Mouse (Mus musculus) kidney, postnatal 0 days (tissue): ENCODE measurements at regions not wholly inside any gene's neighbourhood (a gene's known extent, or its start where the extent isn't known, plus 50 kb on each side); places are given as distances from the start of the nearest gene placed in this dataset.

Experiments used
- ATAC-seq: fragments of 200-750 bp; cut with Nextera tagmentation; replicated peaks from 2 replicates; pipeline ENCODE4 v1.8.0; 2017; ENCODE audit warnings: low read depth, moderate number of reproducible peaks, moderate TSS enrichment, moderate library complexity; ENCODE audit not compliant: low FRiP score
- DNase-seq: peaks from one replicate; pipeline ENCODE4 v3.0.0-alpha.2; 2016; ENCODE audit warnings: low spot score
- H3K27ac ChIP-seq: fragments of 300-500 bp; sonication (generic); 2 replicates; pipeline ENCODE4 v1.5.1; 2014; ENCODE audit warnings: mild to moderate bottlenecking
- H3K27me3 ChIP-seq: fragments of 300-500 bp; sonication (generic); 2 replicates; pipeline ENCODE4 v1.6.1; 2014; ENCODE audit warnings: low read length, mixed read lengths; ENCODE audit not compliant: insufficient read depth
- H3K36me3 ChIP-seq: fragments of 300-500 bp; sonication (generic); 2 replicates; pipeline ENCODE4 v1.6.1; 2014; ENCODE audit warnings: low read length, mixed read lengths; ENCODE audit not compliant: insufficient read depth
- H3K4me1 ChIP-seq: fragments of 300-500 bp; sonication (generic); replicated peaks from 2 replicates; pipeline ENCODE4 v1.6.1; 2014; ENCODE audit warnings: antibody characterized with exemption, low read length, mixed read lengths; ENCODE audit not compliant: insufficient read depth
- H3K4me2 ChIP-seq: fragments of 300-500 bp; sonication (generic); 2 replicates; pipeline ENCODE4 v1.6.1; 2014; ENCODE audit warnings: mild to moderate bottlenecking, low read length, moderate library complexity, mixed read lengths
- H3K4me3 ChIP-seq: fragments of 300-500 bp; sonication (generic); replicated peaks from 2 replicates; pipeline ENCODE4 v1.5.1; 2014; ENCODE audit warnings: low read depth, low read length
- H3K9ac ChIP-seq: fragments of 300-500 bp; sonication (generic); 2 replicates; pipeline ENCODE4 v1.6.1; 2014; ENCODE audit warnings: low read depth, low read length
- H3K9me3 ChIP-seq: fragments of 300-500 bp; sonication (generic); replicated peaks from 2 replicates; pipeline ENCODE4 v1.6.1; 2016; ENCODE audit warnings: low read length, inconsistent platforms, mixed read lengths
- CTCF ChIP-seq: IDR thresholded peaks from 2 replicates; pipeline ENCODE4 v1.5.1; 2016; ENCODE audit warnings: antibody characterized with exemption, low read depth, mild to moderate bottlenecking, moderate library complexity
- WGBS: fragments of 180-500 bp; shearing (Covaris S2); extraction: QIAGEN DNeasy Blood & Tissue Kit; methylation state at CpG from one replicate; pipeline ENCODE4 v1.1.7; 2014; 5-methylcytosine and 5-hydroxymethylcytosine counted together

- no peak overlapping the region for H3K4me3 ChIP-seq
- no peak overlapping the region for H3K9ac ChIP-seq
- H3K9me3 ChIP-seq = no peaks in the 10 kb centered on the region
- ATAC-seq (no peak), DNase-seq (no peak)
- H3K4me2 ChIP-seq = no peak overlapping the region
- H3K27me3 ChIP-seq = no peaks in the 10 kb centered on the region
- no peak for TF ChIP-seq CTCF
- WGBS = 43% methylated on average over 1 of the region's 1 CpGs
- H3K4me1 ChIP-seq = no peaks in the 10 kb centered on the region; the same call in 1 of the 2 replicates
- no peak overlapping the region for H3K27ac ChIP-seq
- H3K36me3 ChIP-seq = no peaks in the 10 kb centered on the region
Measured at GRCm38 (mm10) chr7:117138681-117139080, 242.1 kb upstream of the Xylt1 start.

- no peak overlapping the region for H3K27ac ChIP-seq
- H3K9ac ChIP-seq = no peak overlapping the region
- H3K4me3 ChIP-seq = no peak overlapping the region
- no peaks in the 10 kb centered on the region for H3K27me3 ChIP-seq
- no peaks in the 10 kb centered on the region; the same call in 1 of the 2 replicates for H3K4me1 ChIP-seq
- DNase-seq = peak; percentile 50
- H3K9me3 ChIP-seq = no peaks in the 10 kb centered on the region
- WGBS = 35% methylated on average over 5 of the region's 5 CpGs
- TF ChIP-seq CTCF = no peak
- H3K36me3 ChIP-seq = no peaks in the 10 kb centered on the region
- ATAC-seq = no peak
- H3K4me2 ChIP-seq = no peak overlapping the region
Measured at GRCm38 (mm10) chr7:117139245-117139970, 241.4 kb upstream of the Xylt1 start.

- Histone ChIP-seq H3K27ac (no peak overlapping the region), H3K4me1 (no peaks in the 10 kb centered on the region; the same call in 1 of the 2 replicates), H3K9me3 (no peaks in the 10 kb centered on the region), H3K36me3 (no peaks in the 10 kb centered on the region), H3K4me2 (no peak overlapping the region), H3K4me3 (no peak overlapping the region), H3K27me3 (no peaks in the 10 kb centered on the region), H3K9ac (no peak overlapping the region)
- no peak for TF ChIP-seq CTCF
- WGBS = 64% methylated on average over 1 of the region's 1 CpGs
- no peak for DNase-seq
- ATAC-seq = no peak
Measured at GRCm38 (mm10) chr7:117139971-117140247, 240.9 kb upstream of the Xylt1 start.

DNA sequence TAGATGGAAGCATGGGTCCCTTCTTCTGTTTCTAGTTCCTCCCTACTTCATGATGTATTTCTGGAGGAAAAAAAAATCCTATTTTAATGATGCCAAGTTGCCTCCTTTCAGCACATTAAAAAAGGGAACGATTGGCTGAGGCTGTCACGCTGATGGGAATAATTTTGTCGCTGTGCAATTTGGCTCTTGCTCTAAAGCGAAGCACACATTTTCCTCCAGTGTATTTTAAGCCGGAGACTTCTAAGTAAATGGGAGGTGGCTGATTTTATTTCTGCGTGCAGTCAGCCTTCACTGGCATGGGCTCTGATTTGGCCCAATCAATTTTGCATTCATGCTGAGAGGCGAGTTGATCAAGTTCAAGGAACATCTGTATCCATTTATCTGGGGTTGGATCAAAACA is 234.0 kb upstream of the Xylt1 start:
- H3K4me2 ChIP-seq = no peak overlapping the region
- H3K27ac ChIP-seq = no peak overlapping the region
- no peaks in the 10 kb centered on the region for H3K4me1 ChIP-seq
- ATAC-seq = no peak
- H3K27me3 ChIP-seq = no peaks in the 10 kb centered on the region
- H3K9ac ChIP-seq = no peak overlapping the region
- no peak for TF ChIP-seq CTCF
- no peaks in the 10 kb centered on the region for H3K36me3 ChIP-seq
- H3K9me3 ChIP-seq = no peaks in the 10 kb centered on the region
- no peak for DNase-seq
- 87% methylated on average over 7 of the region's 7 CpGs for WGBS
- no peak overlapping the region for H3K4me3 ChIP-seq

DNA sequence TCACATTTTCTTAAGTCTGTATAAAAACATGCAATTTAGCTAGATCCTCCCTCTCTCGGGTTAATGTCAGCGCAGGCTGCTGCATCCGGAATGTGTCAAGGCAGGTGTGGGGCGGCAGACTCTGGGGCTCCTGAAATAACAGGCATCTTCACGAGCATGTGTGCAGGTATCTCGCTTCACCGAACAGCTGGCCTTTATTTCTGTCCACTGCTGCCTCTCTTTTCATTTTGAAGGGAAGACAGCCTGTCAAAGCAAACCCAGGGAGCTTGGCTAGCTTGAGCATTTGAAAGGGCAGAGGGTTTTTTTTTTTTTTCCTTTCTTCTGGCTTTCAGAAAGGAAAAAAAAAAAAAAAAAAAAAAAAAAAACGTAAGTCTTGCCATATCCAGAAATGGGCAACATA is 230.4 kb upstream of the Xylt1 start:
- H3K4me1 ChIP-seq = no peaks in the 10 kb centered on the region
- H3K4me2 ChIP-seq = no peak overlapping the region
- DNase-seq (no peak), ATAC-seq (no peak)
- TF ChIP-seq CTCF = no peak
- H3K36me3 ChIP-seq = no peaks in the 10 kb centered on the region
- H3K27ac ChIP-seq = no peak overlapping the region
- no peaks in the 10 kb centered on the region for H3K27me3 ChIP-seq
- WGBS = 32% methylated on average over 8 of the region's 8 CpGs
- H3K9me3 ChIP-seq = no peaks in the 10 kb centered on the region
- H3K4me3 ChIP-seq = no peak overlapping the region
- no peak overlapping the region for H3K9ac ChIP-seq

GRCm38 (mm10) chr7:117153826-117154550 is 226.8 kb upstream of the Xylt1 start:
- WGBS = 66% methylated on average over 5 of the region's 5 CpGs
- no peaks in the 10 kb centered on the region for H3K27me3 ChIP-seq
- no peak overlapping the region for H3K27ac ChIP-seq
- H3K4me2 ChIP-seq = no peak overlapping the region
- H3K4me1 ChIP-seq = no peaks in the 10 kb centered on the region
- no peak overlapping the region for H3K9ac ChIP-seq
- no peak for DNase-seq
- no peaks in the 10 kb centered on the region for H3K9me3 ChIP-seq
- TF ChIP-seq CTCF = no peak
- no peak overlapping the region for H3K4me3 ChIP-seq
- H3K36me3 ChIP-seq = no peaks in the 10 kb centered on the region
- ATAC-seq = no peak
